Mouse (Mus musculus) kidney, postnatal 14 days (tissue): ENCODE measurements around the gene Fcho2.
A peak's percentile ranks its signal among the peaks of the same experiment; 100 is the strongest.

Experiments
- DNase-seq: peaks from one replicate; pipeline ENCODE4 v3.0.0; 2022; ENCODE audit warnings: mixed read lengths

Fcho2 gene

DNA sequence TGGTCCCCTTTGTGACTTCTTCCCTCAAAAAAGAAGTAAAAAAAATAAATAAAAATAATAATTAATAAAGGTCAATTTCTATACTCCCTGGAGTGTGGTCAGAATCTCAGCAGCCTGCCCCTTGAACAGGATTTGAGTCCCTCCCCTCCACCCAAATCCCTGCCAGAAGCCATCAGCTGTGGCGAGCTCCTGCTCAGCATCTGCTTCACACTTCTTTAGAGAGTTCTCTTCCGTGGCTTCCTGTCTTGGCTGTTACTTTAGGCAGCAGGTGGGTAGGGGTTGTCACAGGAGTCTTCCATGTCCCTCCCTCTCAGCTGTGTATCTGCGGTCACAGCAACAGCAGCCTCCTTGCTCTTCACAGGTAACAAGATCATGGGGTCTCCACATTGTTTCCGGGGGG is 109.7 kb downstream of the Fcho2 start:
- no peak for DNase-seq

DNA sequence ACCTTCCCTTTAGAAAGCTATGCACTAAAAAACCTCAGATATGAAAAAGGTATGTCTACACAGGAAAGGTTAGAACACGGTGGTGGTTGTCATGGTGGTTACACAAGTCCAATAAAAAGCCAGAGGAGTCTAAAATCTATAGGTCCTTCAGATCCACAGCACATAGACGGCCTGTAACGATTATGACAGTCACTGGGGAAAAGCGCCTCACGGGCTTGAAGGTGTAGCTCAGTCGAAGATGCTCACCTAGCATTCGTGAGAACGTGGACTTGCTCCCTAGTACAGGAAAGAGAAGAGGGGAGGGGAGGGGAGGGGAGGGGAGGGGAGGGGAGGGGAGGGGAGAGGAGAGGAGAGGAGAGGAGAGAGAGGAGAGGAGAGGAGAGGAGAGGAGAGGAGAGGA is 111.5 kb downstream of the Fcho2 start:
- no peak for DNase-seq

DNA sequence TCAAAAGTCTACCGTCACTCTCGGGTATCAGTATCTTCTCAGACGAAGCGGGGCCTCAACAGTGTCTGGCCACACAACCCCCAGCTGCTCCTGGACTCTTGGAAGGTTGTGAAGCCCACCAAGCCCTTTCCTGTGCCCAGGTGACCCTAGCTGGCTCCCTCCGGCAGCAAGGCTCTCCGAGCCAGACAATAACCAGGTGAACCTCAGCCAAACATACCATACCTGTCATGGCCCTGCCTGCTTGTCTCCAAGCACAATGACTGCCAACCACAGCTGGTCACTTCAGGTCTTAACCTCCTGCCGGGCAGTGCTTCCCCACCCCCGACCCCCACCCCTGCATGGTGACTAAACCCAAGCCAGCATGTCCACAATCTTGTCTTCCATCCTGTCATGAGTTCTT is 112.9 kb downstream of the Fcho2 start:
- DNase-seq, result no peak

DNA sequence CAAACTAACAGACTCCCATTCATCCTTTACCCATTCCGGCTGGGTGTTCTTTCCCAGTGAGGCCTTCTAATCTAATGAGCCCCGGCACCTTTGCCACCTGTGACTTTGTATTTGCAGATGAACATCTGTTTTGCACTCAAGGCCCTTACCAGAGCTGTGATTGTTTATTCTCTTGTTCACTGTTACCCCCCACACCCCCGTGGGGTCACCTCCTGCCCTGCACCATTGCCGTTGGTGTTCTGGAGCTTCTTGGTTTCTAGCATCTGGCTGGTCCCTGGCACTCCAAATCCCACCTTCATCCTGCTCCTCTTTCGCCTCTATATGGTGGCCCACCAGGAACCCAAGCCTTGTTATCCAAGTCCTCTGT is 114.0 kb downstream of the Fcho2 start:
- DNase-seq, result no peak

DNA sequence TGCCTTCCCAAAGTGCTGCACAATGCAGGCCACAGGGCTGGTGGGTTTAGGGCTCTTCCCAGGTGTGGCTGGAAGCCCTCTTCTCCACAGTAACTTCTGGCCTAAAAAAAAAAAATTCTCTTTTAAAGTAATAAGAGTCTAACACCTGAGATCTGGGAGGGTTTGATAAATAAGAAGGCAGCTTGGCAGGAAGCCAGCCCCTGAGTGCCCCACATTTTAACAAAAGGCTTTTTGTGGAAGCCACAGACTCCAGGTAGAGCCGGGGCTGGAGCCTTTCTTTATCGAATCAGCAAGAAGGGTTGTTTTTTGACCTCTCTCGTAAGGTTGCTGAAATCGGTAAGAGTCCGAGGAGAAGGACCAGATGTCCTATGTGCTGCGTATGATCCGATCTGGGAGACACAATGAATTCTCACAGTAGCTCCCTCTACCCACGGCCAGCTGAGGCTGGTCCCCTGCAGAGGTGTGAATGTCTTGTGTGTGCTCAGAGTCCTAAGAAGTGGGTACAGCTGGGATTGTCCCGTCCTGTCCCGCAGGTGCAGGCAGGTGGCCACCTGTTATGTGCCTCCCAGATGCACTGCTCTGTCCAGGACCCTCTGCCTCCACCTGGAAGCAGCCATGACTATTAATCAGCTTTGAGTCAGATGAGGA is 114.5 kb downstream of the Fcho2 start:
- DNase-seq, result no peak

DNA sequence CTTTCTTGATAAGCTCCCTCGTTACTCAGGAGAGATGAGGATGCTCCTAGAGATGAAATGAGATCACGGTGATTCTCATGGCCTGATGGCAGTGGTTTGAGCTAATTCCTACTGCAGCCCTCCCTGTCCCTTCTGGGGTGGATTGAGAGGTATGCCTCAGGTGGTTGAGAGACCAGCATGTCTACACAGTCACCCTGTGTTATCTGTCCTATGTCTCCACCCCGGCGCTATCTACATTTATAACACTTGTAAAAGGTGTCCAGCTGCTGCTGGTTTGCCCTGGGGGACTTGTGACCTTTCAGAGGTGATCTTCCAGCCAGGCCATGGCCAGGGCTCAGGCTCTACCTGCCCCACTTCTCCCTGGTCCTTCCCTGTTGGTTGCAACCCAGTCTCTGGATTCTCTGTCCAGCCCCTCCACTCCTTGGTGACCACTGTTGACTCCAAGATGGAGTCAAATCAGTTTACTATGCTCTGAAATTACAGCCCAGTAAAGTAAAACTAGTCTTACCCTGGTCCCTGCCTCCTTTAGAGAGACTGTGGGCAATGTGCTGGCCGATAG is 115.2 kb downstream of the Fcho2 start:
- DNase-seq, result no peak

DNA sequence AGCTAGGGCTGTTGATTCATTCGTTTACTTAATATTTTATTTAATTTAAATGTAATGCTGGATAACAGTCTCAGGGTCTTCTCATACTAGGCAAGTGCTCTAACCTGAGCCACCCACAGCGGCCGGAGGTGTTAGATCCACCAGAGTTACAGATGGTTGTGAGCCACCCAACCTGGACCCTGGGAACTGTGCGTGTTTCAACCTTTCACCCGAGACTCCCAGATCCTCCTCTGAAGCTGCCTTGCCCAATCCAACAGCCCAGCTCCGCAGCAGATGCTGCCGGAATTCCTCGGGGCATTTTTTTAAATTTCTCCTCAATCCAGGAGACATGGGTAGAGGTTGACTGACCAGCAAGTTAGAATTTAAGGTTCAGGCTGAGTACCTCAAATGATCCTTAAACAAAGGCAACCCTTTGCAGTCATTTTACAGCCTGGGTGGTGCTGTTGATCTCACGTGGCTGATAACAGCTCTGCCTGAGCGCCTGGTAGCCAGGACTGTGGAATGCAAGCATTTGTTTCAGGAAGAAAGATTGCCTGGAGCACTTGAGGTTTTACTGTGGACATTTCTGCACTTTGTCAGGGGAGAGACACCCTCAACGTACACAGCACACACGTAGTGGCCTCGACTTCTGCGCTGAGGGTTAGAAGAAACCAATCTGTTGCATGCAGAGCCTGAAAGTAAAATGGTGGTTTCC is 116.1 kb downstream of the Fcho2 start:
- no peak for DNase-seq

DNA sequence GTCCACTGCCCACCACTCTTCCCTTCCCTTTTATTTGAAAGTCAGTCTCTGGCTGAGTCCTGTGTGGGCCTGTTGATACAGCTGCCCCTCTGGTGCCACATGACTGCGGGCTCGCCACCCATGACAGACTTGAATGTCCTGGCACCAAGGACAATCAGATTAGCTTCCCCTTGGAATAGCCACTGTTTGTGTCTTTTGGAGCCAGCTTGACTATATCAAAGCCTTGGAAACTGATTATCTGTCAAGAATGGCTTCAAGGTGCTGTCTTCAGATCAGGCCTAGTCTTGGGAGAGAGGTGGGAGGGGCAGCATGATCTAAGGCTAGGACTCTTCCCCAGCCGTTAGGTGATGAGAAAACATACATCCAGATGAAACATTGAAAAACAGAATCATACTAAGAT is 118.5 kb downstream of the Fcho2 start:
- DNase-seq, result no peak

DNA sequence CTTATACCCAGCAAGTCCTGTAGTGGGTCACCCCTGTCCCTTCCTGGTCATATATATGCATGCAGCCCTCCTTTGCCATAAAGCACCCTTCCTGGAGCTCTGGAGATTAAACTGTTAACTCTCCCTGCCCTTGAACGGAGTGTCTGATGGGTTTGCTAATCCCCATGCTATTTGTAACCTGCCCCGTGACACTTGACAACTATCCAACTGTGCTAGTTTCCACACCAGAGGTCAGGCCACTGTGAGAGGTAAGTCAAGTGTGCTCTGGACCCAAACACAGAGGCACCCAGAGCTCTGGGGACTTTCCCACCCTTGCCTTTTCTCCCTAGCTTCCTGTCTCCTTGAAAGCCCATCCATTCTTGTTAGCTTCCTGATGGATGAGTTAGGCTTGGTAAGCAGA is 119.7 kb downstream of the Fcho2 start:
- peak; percentile 83 for DNase-seq

DNA sequence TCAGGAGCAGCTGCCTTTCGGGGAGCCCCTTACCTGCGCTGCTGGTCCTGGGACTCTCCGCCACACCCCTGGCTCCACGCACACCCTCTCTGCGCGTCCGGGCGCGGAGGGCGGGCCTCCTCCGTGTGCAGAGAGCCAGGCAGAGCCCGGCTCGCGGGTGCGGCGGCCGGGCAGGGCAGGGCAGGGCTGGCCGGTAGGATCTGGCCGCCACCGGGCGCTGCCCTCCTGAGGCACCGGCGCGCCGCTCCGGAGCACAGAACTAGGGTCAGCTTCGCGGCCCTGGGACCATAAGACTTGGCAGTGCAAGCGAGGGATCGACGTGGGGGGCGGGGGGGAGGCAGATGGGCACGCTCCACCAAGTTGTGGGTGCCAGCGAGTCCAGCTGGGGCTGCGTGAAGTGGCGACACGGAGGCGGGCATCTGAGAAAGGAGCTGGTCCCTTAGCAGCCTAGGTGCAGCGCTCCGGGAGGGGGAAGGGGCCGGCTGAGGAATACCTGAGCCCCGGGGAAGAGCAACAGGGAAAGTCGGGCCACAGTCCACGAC is 120.4 kb downstream of the Fcho2 start, which contains the start of gene Tmem171:
Gene Tmem171 (minus strand): TSS at position 62 of the 542 bp plus-strand sequence.
- DNase-seq, result peak; percentile 79

DNA sequence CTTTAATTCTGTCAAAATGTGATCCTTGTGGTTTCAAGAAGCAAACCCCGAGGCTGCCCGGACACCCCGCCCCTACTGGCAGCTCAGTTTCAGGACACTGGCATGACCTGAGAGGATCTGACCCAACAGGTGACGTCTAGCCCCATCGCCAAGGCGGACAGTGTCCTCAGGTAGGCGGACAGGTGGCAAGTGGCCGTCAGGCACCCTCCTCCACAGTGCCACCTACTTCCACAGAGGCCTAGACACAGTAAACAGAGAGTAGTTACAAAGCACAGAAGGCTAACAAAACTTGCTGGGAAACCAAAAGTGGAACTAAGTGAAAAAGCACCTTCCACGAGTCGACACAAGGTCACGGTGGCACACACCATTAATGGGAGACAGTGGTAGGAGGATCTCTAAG is 121.9 kb downstream of the Fcho2 start:
- no peak for DNase-seq

DNA sequence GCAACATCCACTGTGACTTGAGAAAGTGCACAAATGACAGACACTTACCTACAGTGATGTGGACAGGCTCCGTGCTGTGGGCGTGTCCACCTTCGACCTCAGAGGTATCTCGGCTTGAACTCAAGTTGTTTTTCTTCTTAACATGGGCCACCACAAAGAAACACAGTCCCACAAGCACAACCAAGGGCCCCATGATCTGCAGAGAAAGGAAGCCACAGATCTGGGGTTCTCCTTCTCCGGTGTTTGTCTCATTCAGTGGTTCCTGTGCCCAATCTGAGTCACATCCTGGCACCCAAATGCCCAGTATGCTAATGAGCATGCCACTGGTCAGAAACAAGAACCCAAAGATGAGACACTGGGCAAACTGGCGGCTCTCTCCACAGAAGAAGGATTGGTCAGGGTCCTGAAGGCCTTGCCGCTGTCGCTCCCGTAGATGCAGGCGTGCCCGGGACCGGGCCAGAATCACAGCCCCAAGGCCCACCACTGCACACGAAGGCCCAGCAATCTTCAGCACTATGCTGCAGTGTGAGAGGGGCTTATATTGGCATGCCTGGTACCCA is 123.2 kb downstream of the Fcho2 start:
- DNase-seq, result no peak

DNA sequence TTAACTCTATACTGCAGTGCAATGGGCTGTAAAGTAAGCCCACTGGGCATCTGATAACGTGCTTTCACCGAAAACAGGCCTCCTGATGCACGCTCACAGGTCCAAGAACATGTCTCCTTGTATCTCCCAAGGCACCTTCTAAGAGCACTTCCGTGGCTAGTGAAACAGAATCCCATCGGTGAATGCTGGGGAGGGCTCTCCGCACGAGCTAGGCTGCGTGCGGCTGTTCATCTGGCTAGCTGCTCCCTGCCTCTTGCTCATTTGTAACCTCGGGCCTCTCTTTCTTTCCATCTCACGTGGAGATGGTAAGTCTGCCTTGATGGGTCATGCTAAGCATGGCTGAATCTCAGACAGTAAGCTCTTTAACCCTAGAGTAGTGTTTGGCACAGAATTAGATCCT is 124.4 kb downstream of the Fcho2 start:
- DNase-seq, result no peak

DNA sequence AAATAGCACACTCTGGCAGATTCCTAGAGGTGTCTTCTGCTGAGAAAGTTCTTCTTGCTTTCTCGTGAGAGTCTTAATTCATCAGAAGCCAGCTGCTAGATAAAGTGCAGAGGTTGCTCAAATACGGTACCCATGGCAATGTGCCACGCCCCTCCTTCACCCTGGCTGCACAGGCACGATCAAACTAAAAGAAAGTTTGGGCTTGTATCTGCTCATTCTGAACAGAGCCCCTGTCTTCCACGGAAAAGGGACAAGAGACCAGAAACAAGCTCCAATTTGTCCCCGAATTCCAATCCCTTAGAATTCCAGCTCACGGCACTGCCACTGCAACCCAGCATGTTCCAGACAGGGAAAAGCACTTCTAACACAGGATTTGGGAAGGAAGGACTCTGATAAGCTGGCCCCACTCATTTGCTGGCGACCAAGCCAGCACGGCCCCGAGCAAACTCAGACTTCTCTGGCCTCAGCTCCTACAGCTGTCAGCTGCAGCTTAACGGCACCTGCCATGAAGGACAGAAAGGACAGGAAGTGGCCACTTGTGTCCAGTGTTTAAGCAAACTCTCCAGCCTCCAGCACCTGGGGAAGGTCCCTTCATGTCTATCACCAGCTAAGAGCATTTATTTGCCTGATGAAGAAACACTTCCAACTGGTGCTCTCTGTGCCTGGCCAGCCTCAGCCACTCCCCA is 125.5 kb downstream of the Fcho2 start:
- DNase-seq, result peak; percentile 53

DNA sequence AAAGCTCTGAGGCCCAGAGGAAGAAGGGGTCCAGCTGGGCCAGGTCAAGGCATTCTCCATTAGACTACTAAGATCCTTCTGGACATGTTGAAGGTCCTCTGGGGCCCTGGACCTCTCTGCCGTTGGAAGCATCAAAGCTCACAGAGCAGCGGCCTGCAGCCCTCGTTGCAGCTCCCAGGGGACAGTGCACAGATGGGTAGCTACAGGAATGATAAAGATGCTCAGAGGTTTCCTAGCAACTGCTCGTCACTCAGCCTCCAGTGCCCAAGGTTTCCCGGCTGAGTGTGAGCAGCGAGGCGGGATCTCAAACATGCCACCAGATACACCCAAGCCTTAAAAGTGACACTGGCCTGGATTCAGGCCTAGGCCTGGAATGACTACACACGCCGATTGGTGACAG is 127.3 kb downstream of the Fcho2 start:
- DNase-seq, result no peak

DNA sequence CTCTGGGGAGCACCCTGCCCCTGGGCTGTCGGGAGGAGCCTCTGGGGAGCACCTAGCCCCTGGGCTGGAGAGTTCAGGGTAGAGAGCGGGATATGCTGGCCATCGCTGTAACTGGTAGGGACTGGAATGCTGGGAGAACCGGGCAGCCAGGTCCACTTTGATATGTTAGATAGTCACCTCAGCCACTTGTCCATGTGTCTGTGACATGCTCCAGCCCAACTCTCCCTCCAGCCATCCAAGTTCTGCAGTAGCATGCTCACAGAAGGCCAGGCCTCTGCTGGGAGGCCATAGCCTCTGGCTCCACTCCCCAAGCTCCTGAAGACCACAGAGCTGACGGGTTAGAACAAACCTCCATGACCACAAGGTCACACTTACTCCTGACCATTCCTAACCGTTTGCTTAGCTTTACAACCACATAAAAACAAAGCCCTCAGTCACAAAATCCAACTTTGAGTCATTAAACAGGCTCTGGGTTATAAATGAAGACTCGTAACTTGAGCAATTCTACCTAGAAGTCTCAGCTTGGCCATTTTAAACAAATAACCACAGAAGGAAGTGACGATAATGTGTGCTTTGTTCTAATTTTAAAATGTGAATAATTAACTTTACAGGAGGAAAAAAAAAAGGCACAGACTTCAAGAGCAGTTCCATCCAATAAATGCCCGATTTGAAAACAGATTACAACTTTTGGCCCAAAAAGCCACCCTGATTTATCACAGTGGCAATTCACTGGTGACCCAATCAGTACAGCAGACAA is 130.9 kb downstream of the Fcho2 start:
- DNase-seq, result no peak

DNA sequence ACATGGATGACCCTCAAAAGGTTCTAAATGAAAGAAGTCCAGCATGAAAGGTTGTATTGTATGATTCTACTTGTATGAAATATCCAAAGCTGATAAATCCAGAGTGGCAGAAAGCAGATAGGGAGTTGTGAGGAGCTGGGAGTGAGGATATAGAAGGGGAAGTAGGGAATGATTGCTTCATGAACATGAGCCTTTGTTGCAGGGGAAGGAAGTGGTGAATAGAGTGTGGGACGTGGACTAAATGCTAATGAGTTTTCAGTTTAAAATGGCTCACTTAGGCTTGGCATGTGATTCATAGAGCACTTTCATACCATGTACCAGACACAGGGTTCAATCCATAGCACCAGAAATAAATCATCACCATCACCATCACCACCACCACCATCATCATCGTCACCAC is 131.8 kb downstream of the Fcho2 start:
- no peak for DNase-seq

DNA sequence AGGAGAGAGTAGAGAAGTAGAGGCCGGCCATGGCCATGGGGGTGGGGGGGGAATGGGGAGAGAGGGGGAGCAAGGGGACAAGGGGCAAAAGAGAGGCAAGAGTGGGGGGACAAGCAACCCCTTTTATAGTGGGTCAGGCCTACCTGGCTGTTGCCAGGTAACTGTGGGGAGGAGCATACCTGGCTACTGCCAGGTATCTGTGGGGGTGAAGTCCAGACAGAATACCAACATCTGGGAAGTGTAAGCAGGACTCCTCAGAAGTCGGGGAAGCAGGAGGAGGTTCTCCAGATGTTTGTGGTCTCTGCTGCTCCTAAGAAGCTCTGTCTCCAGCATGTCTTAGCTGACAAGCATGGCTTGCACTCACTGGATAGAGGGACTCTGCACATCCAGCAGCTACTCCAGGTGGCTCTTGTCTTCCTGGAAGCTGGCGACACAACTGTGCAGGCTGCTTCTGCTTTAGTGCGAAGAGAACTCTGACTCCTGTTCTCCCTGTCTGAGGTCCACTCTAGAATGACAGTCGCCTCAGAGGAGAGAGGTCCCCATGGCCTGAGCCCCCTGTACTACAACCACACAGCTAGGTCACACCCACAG is 134.7 kb downstream of the Fcho2 start:
- DNase-seq, result no peak

DNA sequence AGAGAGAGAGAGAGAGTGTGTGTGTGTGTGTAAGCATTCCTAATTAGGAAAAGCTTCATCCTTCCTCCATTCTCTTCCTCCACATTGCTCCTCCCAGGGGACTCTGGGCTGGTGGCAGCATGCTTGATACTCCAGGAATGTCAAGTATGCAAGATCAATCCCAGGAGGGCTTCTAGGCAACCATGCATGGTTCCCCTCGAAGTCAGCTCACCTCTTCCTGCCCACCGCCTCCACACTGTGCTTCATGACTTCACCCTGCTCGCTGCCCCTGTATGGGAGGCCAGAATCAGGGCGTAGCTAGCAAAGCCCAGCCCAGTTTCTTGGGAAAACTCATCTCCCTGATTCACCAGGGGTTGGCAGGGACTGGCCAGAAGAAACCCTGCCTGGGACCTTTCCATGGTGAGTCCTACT is 135.6 kb downstream of the Fcho2 start:
- no peak for DNase-seq

DNA sequence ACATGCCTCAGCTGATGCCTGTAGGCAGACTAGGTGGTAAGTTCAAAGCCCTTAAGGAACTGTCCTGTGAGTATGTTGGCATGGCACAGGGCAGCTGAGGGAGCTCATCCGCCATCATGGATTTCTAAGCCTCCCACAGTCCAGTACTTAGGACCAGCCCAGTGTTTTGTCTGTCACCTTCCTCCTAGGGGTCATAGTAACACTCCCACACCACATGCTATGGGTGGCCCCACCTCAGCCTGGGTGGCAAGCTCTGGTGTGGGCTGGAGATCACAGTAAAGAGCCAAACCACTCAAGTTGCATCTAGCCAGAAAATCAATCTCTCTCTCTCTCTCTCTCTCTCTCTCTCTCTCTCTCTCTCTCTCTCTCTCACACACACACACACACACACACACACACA is 136.0 kb downstream of the Fcho2 start:
- DNase-seq, result no peak

DNA sequence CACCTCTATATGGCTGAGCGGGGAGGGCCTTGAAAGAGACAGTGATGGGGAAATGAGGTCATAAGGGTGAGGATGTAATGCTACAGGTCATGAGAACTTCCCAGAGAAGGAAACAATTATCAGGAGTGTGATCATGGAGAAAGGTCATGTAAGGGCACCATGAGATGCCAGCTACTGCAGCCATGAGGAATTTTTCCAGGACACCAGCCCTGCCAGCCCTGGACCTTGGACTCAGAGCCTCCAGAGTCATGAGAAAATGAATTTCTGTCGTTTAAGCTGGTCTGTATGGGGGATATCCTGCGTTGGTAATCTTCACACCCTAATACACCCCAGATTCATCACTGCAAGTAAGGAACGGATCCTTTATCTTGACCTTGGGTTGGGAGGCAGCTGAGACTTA is 141.3 kb downstream of the Fcho2 start:
- DNase-seq, result no peak
